ENCODE assay signal across 11 mouse cellular contexts in the genomic region with DNA sequence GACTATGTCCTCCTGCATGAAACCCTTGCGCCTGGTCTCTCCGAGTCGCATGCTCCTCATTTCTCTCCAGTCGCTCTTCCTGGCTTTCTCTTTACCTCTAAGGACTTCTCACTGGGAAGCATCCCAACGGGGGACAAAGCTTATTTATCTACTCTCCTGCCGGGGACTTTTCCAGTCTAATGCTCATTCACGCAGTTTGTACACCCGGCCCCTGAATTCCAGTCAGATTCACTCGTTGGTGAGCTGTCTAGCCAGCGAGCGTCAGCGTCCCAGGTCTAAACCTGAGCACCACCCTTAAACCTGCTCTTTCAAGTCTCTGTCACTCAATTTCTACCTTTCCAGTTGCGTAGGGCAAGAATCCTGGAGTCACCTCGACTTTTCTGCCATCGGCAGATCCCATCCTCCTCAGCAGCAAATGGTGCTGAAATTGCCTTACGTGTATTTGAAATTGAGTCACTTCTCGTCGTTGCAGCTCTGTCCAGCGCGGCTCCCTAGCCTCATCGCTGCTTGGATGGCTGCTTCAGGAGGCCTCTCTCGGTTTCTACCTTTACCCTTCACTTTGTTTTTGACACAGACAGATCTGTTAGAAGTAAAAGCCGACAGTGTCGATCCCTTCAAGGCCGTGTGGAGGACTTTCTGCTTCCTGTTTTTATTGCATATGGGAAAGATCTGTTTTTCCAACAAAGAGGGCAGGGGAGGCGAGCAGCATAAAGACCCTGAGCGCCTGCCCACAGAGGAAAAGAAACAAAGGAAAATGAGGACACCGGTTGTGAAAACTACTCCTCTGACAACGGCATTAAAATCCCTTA. TPM values are rescaled to one million over a fixed set of nuclear protein-coding genes. Genes with fewer than 3 reads are reported as not detected.
DNase-seq lines count a peak whose midpoint lies in the region; ATAC-seq and TF ChIP-seq lines count a peak whose summit lies in the region.
"Had no signal": no experiment of that assay in that cellular context is flagged by ENCODE, and none has a peak within 500 bp of the region (broad histone marks: within the 10 kb centered on the region; RNA-seq: fewer than 3 reads in every experiment).

No protein-coding gene starts in this region.

- H3K4me1 ChIP-seq in hindbrain, embryonic 13.5 days (replicated peaks), result peaks cover 12% of the 10 kb centered on the region; the same call in 1 of the 2 replicates
- no peaks in the 10 kb centered on the region for H3K4me1 ChIP-seq in hindbrain, embryonic 11.5 days (replicated peaks; ENCODE audit: control insufficient read depth, insufficient read depth, low read length)
- H3K4me1 ChIP-seq in spleen, adult 2 months (ENCODE audit: control insufficient read depth, insufficient read depth, insufficient read length), result peaks cover 32% of the 10 kb centered on the region; the same call in 1 of the 2 replicates
- H3K4me1 ChIP-seq in intestine, embryonic 15.5 days (replicated peaks), result peaks cover 25% of the 10 kb centered on the region
- peaks cover 19% of the 10 kb centered on the region; the same call in 1 of the 2 replicates for H3K4me1 ChIP-seq in small intestine, adult 2 months (ENCODE audit: control insufficient read depth, insufficient read depth, insufficient read length, low read length)

- 59% methylated on average over 29 of the region's 29 CpGs for whole genome bisulfite sequencing in hindbrain, embryonic 13.5 days
- 61% methylated on average over 29 of the region's 29 CpGs for WGBS in hindbrain, embryonic 11.5 days
- 74% methylated on average over 29 of the region's 29 CpGs for WGBS in spleen, adult 2 months
- 62% methylated on average over 29 of the region's 29 CpGs for WGBS in intestine, embryonic 15.5 days
- 76% methylated on average over 29 of the region's 29 CpGs for WGBS in small intestine, adult 2 months

- H3K27me3 ChIP-seq in hindbrain, embryonic 13.5 days, result no peaks in the 10 kb centered on the region; the same call in 1 of the 2 replicates
- no peaks in the 10 kb centered on the region for H3K27me3 ChIP-seq in hindbrain, embryonic 11.5 days (ENCODE audit: control insufficient read depth, insufficient read depth, low read length)
- no peaks in the 10 kb centered on the region for H3K27me3 ChIP-seq in spleen, adult 2 months (ENCODE audit: control insufficient read depth, insufficient read depth, low read length)
- H3K27me3 ChIP-seq in intestine, embryonic 15.5 days (replicated peaks), result no peaks in the 10 kb centered on the region
- no peaks in the 10 kb centered on the region for H3K27me3 ChIP-seq in small intestine, adult 2 months (ENCODE audit: control insufficient read depth, insufficient read depth, low read length)
- H3K27me3 ChIP-seq: embryonic facial prominence, embryonic 13.5 days had no signal

- no peak for TF ChIP-seq CTCF in spleen, adult 2 months (IDR thresholded peaks at IDR 0.05; ENCODE audit: extremely low read depth, insufficient read depth, insufficient read length, insufficient replicate concordance)
- TF ChIP-seq CTCF in small intestine, adult 2 months (IDR thresholded peaks at IDR 0.05; ENCODE audit: extremely low read depth, insufficient read length, insufficient replicate concordance, low read depth, low read length), result no peak

- H3K4me2 ChIP-seq in hindbrain, embryonic 13.5 days, result 0 out of 2 replicates have a peak overlapping the region, but pooled peaks have one; percentile 1
- H3K4me2 ChIP-seq in hindbrain, embryonic 11.5 days (replicated peaks; ENCODE audit: low read depth, low read length), result no peak overlapping the region
- peak overlapping the region; percentile 30 for H3K4me2 ChIP-seq in intestine, embryonic 15.5 days (replicated peaks)
- H3K4me2 ChIP-seq: embryonic facial prominence, embryonic 13.5 days; lung, embryonic 14.5 days had no signal

- H3K4me3 ChIP-seq in hindbrain, embryonic 13.5 days, result no peak overlapping the region
- no peak overlapping the region for H3K4me3 ChIP-seq in hindbrain, embryonic 11.5 days (ENCODE audit: low read depth, low read length)
- H3K4me3 ChIP-seq in spleen, adult 2 months (ENCODE audit: extremely low read depth, insufficient read depth, insufficient read length), result 0 out of 2 replicates have a peak overlapping the region, but pooled peaks have one; percentile 53
- no peak overlapping the region for H3K4me3 ChIP-seq in intestine, embryonic 15.5 days (replicated peaks)
- peak overlapping the region; percentile 10; the same call in 1 of the 2 replicates for H3K4me3 ChIP-seq in small intestine, adult 2 months (ENCODE audit: low read depth, low read length)
- H3K4me3 ChIP-seq: embryonic facial prominence, embryonic 13.5 days; myocyte had no signal

- ATAC-seq in hindbrain, embryonic 13.5 days (ENCODE audit: low FRiP score), result no peak
- no peak for ATAC-seq in hindbrain, embryonic 11.5 days (ENCODE audit: low FRiP score)
- no peak for ATAC-seq in intestine, embryonic 15.5 days
- ATAC-seq in megakaryocyte progenitor cell, adult 5-6 weeks (replicated peaks; ENCODE audit: poor library complexity), result no peak

- no peak for TF ChIP-seq POLR2A in spleen, adult 2 months (IDR thresholded peaks at IDR 0.05; ENCODE audit: low read depth, low read length)
- no peak for TF ChIP-seq POLR2A in small intestine, adult 2 months (IDR thresholded peaks at IDR 0.05; ENCODE audit: low read depth, low read length)

- no peaks in the 10 kb centered on the region for H3K36me3 ChIP-seq in hindbrain, embryonic 13.5 days
- no peaks in the 10 kb centered on the region for H3K36me3 ChIP-seq in hindbrain, embryonic 11.5 days (ENCODE audit: control insufficient read depth, insufficient read depth, low read length)
- H3K36me3 ChIP-seq in spleen, adult 2 months (ENCODE audit: control insufficient read depth, insufficient read depth, low read length), result no peaks in the 10 kb centered on the region
- H3K36me3 ChIP-seq in intestine, embryonic 15.5 days, result no peaks in the 10 kb centered on the region
- H3K36me3 ChIP-seq in small intestine, adult 2 months (ENCODE audit: control insufficient read depth, insufficient read depth, low read length), result no peaks in the 10 kb centered on the region
- H3K36me3 ChIP-seq: embryonic facial prominence, embryonic 13.5 days had no signal

- H3K9ac ChIP-seq in hindbrain, embryonic 13.5 days, result no peak overlapping the region
- H3K9ac ChIP-seq in hindbrain, embryonic 11.5 days (ENCODE audit: low read depth, low read length), result no peak overlapping the region
- H3K9ac ChIP-seq in intestine, embryonic 15.5 days, result no peak overlapping the region
- H3K9ac ChIP-seq: embryonic facial prominence, embryonic 13.5 days; lung, embryonic 14.5 days had no signal

- DNase-seq in hindbrain, embryonic 11.5 days (ENCODE audit: low spot score), result no peak
- no peak for DNase-seq in spleen, adult 2 months (ENCODE audit: low read depth in 1 of 2, low spot score in 2 of 2)
- no peak for DNase-seq in spleen, postnatal 4 days (ENCODE audit: low spot score in 2 of 2)
- DNase-seq in thymus, postnatal 4 days, result no peak
- DNase-seq: lung, embryonic 14.5 days had no signal

- no peaks in the 10 kb centered on the region for H3K9me3 ChIP-seq in hindbrain, embryonic 13.5 days
- H3K9me3 ChIP-seq in hindbrain, embryonic 11.5 days (ENCODE audit: control insufficient read depth, low read length), result no peaks in the 10 kb centered on the region
- H3K9me3 ChIP-seq in intestine, embryonic 15.5 days, result no peaks in the 10 kb centered on the region
- H3K9me3 ChIP-seq: embryonic facial prominence, embryonic 13.5 days had no signal

- no peak overlapping the region for H3K27ac ChIP-seq in hindbrain, embryonic 13.5 days
- no peak overlapping the region for H3K27ac ChIP-seq in hindbrain, embryonic 11.5 days (ENCODE audit: low read depth, low read length)
- H3K27ac ChIP-seq in spleen, adult 2 months (ENCODE audit: insufficient read depth, low read length), result peak overlapping the region; percentile 86
- no peak overlapping the region for H3K27ac ChIP-seq in intestine, embryonic 15.5 days
- H3K27ac ChIP-seq in small intestine, adult 2 months (ENCODE audit: insufficient read depth, low read depth, low read length), result peak overlapping the region; percentile 6; the same call in 1 of the 2 replicates
- H3K27ac ChIP-seq: embryonic facial prominence, embryonic 13.5 days had no signal

RNA-seq across cellular contexts. Expression of a gene that starts 24.7 kb away (rescaled TPM):
- polyA plus RNA-seq in hindbrain, embryonic 13.5 days (2015; fragmentation: Nextera tagmentation; extraction: Ambion mirVana), result 4.3 and 4.7 TPM in 2 replicates
- 7.7 and 8.4 TPM in 2 replicates for polyA plus RNA-seq in hindbrain, embryonic 11.5 days (2014; fragmentation: Nextera tagmentation; extraction: Ambion mirVana)
- polyA plus RNA-seq in spleen, adult 2 months (2012; rRNA removed), result 21.3 and 35.7 TPM in 2 replicates
- 13.3 and 15.0 TPM in 2 replicates for polyA plus RNA-seq in intestine, embryonic 15.5 days (2015; fragmentation: Nextera tagmentation; extraction: Ambion mirVana)
- 24.6 and 44.9 TPM in 2 replicates for polyA plus RNA-seq in small intestine, adult 2 months (2012; rRNA removed)
- 11.9 and 12.0 TPM in 2 replicates for total RNA-seq in megakaryocyte progenitor cell, adult 5-6 weeks (2015)
- 5.1 and 5.2 TPM in 2 replicates for total RNA-seq in megakaryocyte progenitor cell, adult 5-6 weeks (2017)

RNA-seq across cellular contexts. Expression of a gene that starts 25.1 kb away (rescaled TPM):
- 103 and 107 TPM in 2 replicates for polyA plus RNA-seq in hindbrain, embryonic 13.5 days (2015; fragmentation: Nextera tagmentation; extraction: Ambion mirVana)
- 112 and 119 TPM in 2 replicates for polyA plus RNA-seq in hindbrain, embryonic 11.5 days (2014; fragmentation: Nextera tagmentation; extraction: Ambion mirVana)
- polyA plus RNA-seq in spleen, adult 2 months (2012; rRNA removed), result 24.2 and 30.5 TPM in 2 replicates
- 151 and 155 TPM in 2 replicates for polyA plus RNA-seq in intestine, embryonic 15.5 days (2015; fragmentation: Nextera tagmentation; extraction: Ambion mirVana)
- 17.2 and 33.0 TPM in 2 replicates for polyA plus RNA-seq in small intestine, adult 2 months (2012; rRNA removed)
- total RNA-seq in megakaryocyte progenitor cell, adult 5-6 weeks (2015), result 160 and 162 TPM in 2 replicates
- total RNA-seq in megakaryocyte progenitor cell, adult 5-6 weeks (2017), result 131 and 134 TPM in 2 replicates

Comparison
In these comparisons a context has a peak if more than half of its experiments do, and no peak if none do; other contexts are left out.
1. H3K27ac ChIP-seq: peak in spleen, adult 2 months (single experiment) and small intestine, adult 2 months (single experiment); none in hindbrain, embryonic 13.5 days (single experiment), hindbrain, embryonic 11.5 days (single experiment) and intestine, embryonic 15.5 days (single experiment).
2. H3K4me3 ChIP-seq: peak in spleen, adult 2 months (single experiment) and small intestine, adult 2 months (single experiment); none in hindbrain, embryonic 13.5 days (single experiment), hindbrain, embryonic 11.5 days (single experiment) and intestine, embryonic 15.5 days (single experiment).